Mouse (Mus musculus): Measurements from ENCODE around the gene 1700017D01Rik. TPM values are rescaled to one million over a fixed set of nuclear protein-coding genes. Genes with fewer than 3 reads are reported as not detected.

The 1700017D01Rik gene
- polyA plus RNA-seq, 1 experiment from 2014 or later = not detected

GRCm38 (mm10) chr19:11052877-11053276 is 77.8 kb downstream of the 1700017D01Rik start:
- Histone ChIP-seq H3K4me1 (ENCODE audit: insufficient read depth, low read length) (no peaks in the 10 kb centered on the region), H3K27ac (ENCODE audit: low read length) (no peak overlapping the region), H3K9ac (replicated peaks; ENCODE audit: low read length) (no peak overlapping the region), H3K27me3 (ENCODE audit: insufficient read depth, low read length) (no peaks in the 10 kb centered on the region), H3K36me3 (ENCODE audit: insufficient read depth, low read length) (no peaks in the 10 kb centered on the region), H3K9me3 (ENCODE audit: low read length) (no peaks in the 10 kb centered on the region), H3K4me3 (ENCODE audit: low read length) (no peak overlapping the region), H3K4me2 (replicated peaks; ENCODE audit: low read depth, low read length) (no peak overlapping the region)
- 63% methylated on average over 5 of the region's 5 CpGs for WGBS
- no peak for ATAC-seq (ENCODE audit: low FRiP score, low TSS enrichment)

GRCm38 (mm10) chr19:11050286-11050685 is 80.4 kb downstream of the 1700017D01Rik start:
- no peak overlapping the region for H3K27ac ChIP-seq (ENCODE audit: low read length)
- WGBS = 80% methylated on average over 2 of the region's 2 CpGs
- H3K27me3 ChIP-seq (ENCODE audit: insufficient read depth, low read length) = no peaks in the 10 kb centered on the region
- no peaks in the 10 kb centered on the region for H3K4me1 ChIP-seq (ENCODE audit: insufficient read depth, low read length)
- H3K9ac ChIP-seq (replicated peaks; ENCODE audit: low read length) = no peak overlapping the region
- H3K36me3 ChIP-seq (ENCODE audit: insufficient read depth, low read length) = no peaks in the 10 kb centered on the region
- no peak for ATAC-seq (ENCODE audit: low FRiP score, low TSS enrichment)
- H3K4me2 ChIP-seq (replicated peaks; ENCODE audit: low read depth, low read length) = no peak overlapping the region
- no peak overlapping the region for H3K4me3 ChIP-seq (ENCODE audit: low read length)
- no peaks in the 10 kb centered on the region for H3K9me3 ChIP-seq (ENCODE audit: low read length)

DNA sequence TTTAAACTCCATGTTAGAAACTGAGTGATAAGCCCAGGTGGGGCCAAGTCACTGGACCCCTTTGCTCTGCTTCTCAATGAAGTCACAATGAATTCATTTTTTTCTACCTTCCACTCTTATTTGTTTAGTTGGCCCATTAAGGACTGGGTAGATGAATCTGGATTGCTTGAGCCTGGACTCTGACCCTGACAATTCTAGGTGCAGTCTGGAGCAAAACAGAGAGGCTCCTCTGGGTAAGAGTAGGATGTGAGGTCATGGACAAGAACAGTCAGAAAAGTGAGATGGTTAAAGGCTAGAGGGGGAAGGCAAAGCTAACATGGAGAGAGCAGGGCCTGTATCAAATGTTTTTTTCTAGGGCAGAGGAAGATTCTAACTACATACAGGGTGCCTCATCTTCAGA is 81.2 kb downstream of the 1700017D01Rik start:
- ATAC-seq (ENCODE audit: low FRiP score, low TSS enrichment) = no peak
- H3K4me2 ChIP-seq (replicated peaks; ENCODE audit: low read depth, low read length) = no peak overlapping the region
- no peaks in the 10 kb centered on the region for H3K27me3 ChIP-seq (ENCODE audit: insufficient read depth, low read length)
- H3K4me1 ChIP-seq (ENCODE audit: insufficient read depth, low read length) = no peaks in the 10 kb centered on the region
- no peak overlapping the region for H3K9ac ChIP-seq (replicated peaks; ENCODE audit: low read length)
- no peak overlapping the region for H3K27ac ChIP-seq (ENCODE audit: low read length)
- H3K9me3 ChIP-seq (ENCODE audit: low read length) = no peaks in the 10 kb centered on the region
- H3K4me3 ChIP-seq (ENCODE audit: low read length) = no peak overlapping the region
- H3K36me3 ChIP-seq (ENCODE audit: insufficient read depth, low read length) = no peaks in the 10 kb centered on the region

GRCm38 (mm10) chr19:11048503-11048902 is 82.2 kb downstream of the 1700017D01Rik start:
- Histone ChIP-seq H3K9me3 (ENCODE audit: low read length) (no peaks in the 10 kb centered on the region), H3K9ac (replicated peaks; ENCODE audit: low read length) (no peak overlapping the region), H3K4me1 (ENCODE audit: insufficient read depth, low read length) (no peaks in the 10 kb centered on the region), H3K27ac (ENCODE audit: low read length) (no peak overlapping the region), H3K4me2 (replicated peaks; ENCODE audit: low read depth, low read length) (no peak overlapping the region), H3K4me3 (ENCODE audit: low read length) (no peak overlapping the region), H3K27me3 (ENCODE audit: insufficient read depth, low read length) (no peaks in the 10 kb centered on the region), H3K36me3 (ENCODE audit: insufficient read depth, low read length) (no peaks in the 10 kb centered on the region)
- 83% methylated on average over 1 of the region's 1 CpGs for WGBS
- ATAC-seq (ENCODE audit: low FRiP score, low TSS enrichment) = no peak

GRCm38 (mm10) chr19:11048009-11048408 is 82.7 kb downstream of the 1700017D01Rik start:
- no peak overlapping the region for H3K27ac ChIP-seq (ENCODE audit: low read length)
- no peak overlapping the region for H3K9ac ChIP-seq (replicated peaks; ENCODE audit: low read length)
- no peaks in the 10 kb centered on the region for H3K36me3 ChIP-seq (ENCODE audit: insufficient read depth, low read length)
- 71% methylated on average over 6 of the region's 6 CpGs for WGBS
- no peak for ATAC-seq (ENCODE audit: low FRiP score, low TSS enrichment)
- no peak overlapping the region for H3K4me2 ChIP-seq (replicated peaks; ENCODE audit: low read depth, low read length)
- H3K4me3 ChIP-seq (ENCODE audit: low read length) = no peak overlapping the region
- no peaks in the 10 kb centered on the region for H3K4me1 ChIP-seq (ENCODE audit: insufficient read depth, low read length)
- no peaks in the 10 kb centered on the region for H3K27me3 ChIP-seq (ENCODE audit: insufficient read depth, low read length)
- no peaks in the 10 kb centered on the region for H3K9me3 ChIP-seq (ENCODE audit: low read length)

Other genes with a start within 250 kb of the 1700017D01Rik start
- gene Tmem109, start 248.9 kb downstream of the 1700017D01Rik start, polyA plus RNA-seq (2015; fragmentation: Nextera tagmentation; extraction: Ambion mirVana) = 115 and 118 TPM in 2 replicates
- gene Prpf19, start 235.6 kb downstream of the 1700017D01Rik start, polyA plus RNA-seq (2015; fragmentation: Nextera tagmentation; extraction: Ambion mirVana) = 47.6 and 51.3 TPM in 2 replicates
- gene Zp1, start 210.2 kb downstream of the 1700017D01Rik start, polyA plus RNA-seq (2015; fragmentation: Nextera tagmentation; extraction: Ambion mirVana) = not detected in 2 replicates
- gene Ptgdr2, start 193.7 kb downstream of the 1700017D01Rik start, polyA plus RNA-seq (2015; fragmentation: Nextera tagmentation; extraction: Ambion mirVana) = 0.10 TPM in 1 of 2 replicates, not detected in the other
- gene Ccdc86, start 181.6 kb downstream of the 1700017D01Rik start, polyA plus RNA-seq (2015; fragmentation: Nextera tagmentation; extraction: Ambion mirVana) = 32.2 and 33.5 TPM in 2 replicates
- gene Ms4a10, start 156.2 kb downstream of the 1700017D01Rik start, polyA plus RNA-seq (2015; fragmentation: Nextera tagmentation; extraction: Ambion mirVana) = not detected in 2 replicates
- not detected in 2 replicates for gene Ms4a15, start 137.6 kb downstream of the 1700017D01Rik start, polyA plus RNA-seq (2015; fragmentation: Nextera tagmentation; extraction: Ambion mirVana)
- gene Ms4a18, start 112.8 kb downstream of the 1700017D01Rik start, polyA plus RNA-seq (2015; fragmentation: Nextera tagmentation; extraction: Ambion mirVana) = not detected in 2 replicates
- not detected in 2 replicates for gene Ms4a8a, start 49.8 kb downstream of the 1700017D01Rik start, polyA plus RNA-seq (2015; fragmentation: Nextera tagmentation; extraction: Ambion mirVana)
- not detected in 2 replicates for gene 1700025F22Rik, start 34.4 kb upstream of the 1700017D01Rik start, polyA plus RNA-seq (2015; fragmentation: Nextera tagmentation; extraction: Ambion mirVana)
- gene Ms4a13, start 65.9 kb upstream of the 1700017D01Rik start, polyA plus RNA-seq (2015; fragmentation: Nextera tagmentation; extraction: Ambion mirVana) = not detected in 2 replicates
- not detected in 2 replicates for gene Ms4a12, start 101.6 kb upstream of the 1700017D01Rik start, polyA plus RNA-seq (2015; fragmentation: Nextera tagmentation; extraction: Ambion mirVana)
- not detected in 2 replicates for gene Ms4a1, start 135.4 kb upstream of the 1700017D01Rik start, polyA plus RNA-seq (2015; fragmentation: Nextera tagmentation; extraction: Ambion mirVana)
- not detected in 2 replicates for gene Ms4a5, start 153.0 kb upstream of the 1700017D01Rik start, polyA plus RNA-seq (2015; fragmentation: Nextera tagmentation; extraction: Ambion mirVana)
- 0.07 and 0.09 TPM in 2 replicates for gene Ms4a14, start 183.6 kb upstream of the 1700017D01Rik start, polyA plus RNA-seq (2015; fragmentation: Nextera tagmentation; extraction: Ambion mirVana)
- gene Ms4a7, start 205.3 kb upstream of the 1700017D01Rik start, polyA plus RNA-seq (2015; fragmentation: Nextera tagmentation; extraction: Ambion mirVana) = 3.3 and 4.1 TPM in 2 replicates
- gene Ms4a4a, start 244.6 kb upstream of the 1700017D01Rik start, polyA plus RNA-seq (2015; fragmentation: Nextera tagmentation; extraction: Ambion mirVana) = 5.0 and 5.6 TPM in 2 replicates